ENCODE assay signal across 1 mouse cellular context in the genomic region with DNA sequence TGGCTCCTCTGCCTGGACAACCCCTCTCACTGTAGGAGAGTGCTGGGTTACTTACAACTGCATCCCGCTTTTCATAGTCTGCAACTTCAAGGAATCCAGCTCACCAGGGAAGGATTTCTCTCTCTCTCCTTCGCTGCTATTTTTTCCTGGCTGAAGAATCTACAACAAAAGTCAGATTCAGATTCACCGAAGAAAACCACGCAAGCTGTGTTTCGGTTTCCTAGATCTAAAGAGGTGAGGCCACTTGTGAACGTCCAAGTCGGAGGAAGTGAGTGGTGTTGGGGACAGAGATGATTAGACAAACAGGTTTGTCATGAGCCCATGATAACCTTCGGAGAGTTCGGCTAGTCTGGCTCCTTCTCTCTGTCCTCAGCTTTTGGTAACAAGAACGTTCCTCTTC.
TF ChIP-seq lines count a peak whose summit lies in the region.

No protein-coding gene starts in this region.

TF ChIP-seq in CH12.LX, 34 proteins besides CTCF, POLR2A, EP300 and RAD21 (continued from another document):
- no peak for TF ChIP-seq KAT2A (IDR thresholded peaks at IDR 0.05; ENCODE audit: insufficient replicate concordance, low read length)
- no peak for TF ChIP-seq USF2 (conservative IDR thresholded peaks at IDR 0.05; ENCODE audit: low read depth, low read length)
- no peak for TF ChIP-seq USF1 (IDR thresholded peaks at IDR 0.05; ENCODE audit: low read depth, low read length)
- TF ChIP-seq MAZ (IDR thresholded peaks at IDR 0.05; ENCODE audit: low read depth, low read length), result no peak
- TF ChIP-seq POLR2AphosphoS2 (IDR thresholded peaks at IDR 0.05; ENCODE audit: low read depth, low read length), result no peak
- TF ChIP-seq ELF1 (IDR thresholded peaks at IDR 0.05; ENCODE audit: low read depth, low read length), result 0 out of 2 replicates have a peak, but pooled peaks have one; percentile 17
- no peak for TF ChIP-seq ZMIZ1 (IDR thresholded peaks at IDR 0.05; ENCODE audit: low read depth, low read length)
- TF ChIP-seq SIN3A (IDR thresholded peaks at IDR 0.05; ENCODE audit: low read length), result 0 out of 2 replicates have a peak, but pooled peaks have one; percentile 36
- TF ChIP-seq TBP (conservative IDR thresholded peaks at IDR 0.05; ENCODE audit: low read depth, low read length), result no peak
- no peak for TF ChIP-seq PAX5 (IDR thresholded peaks at IDR 0.05; ENCODE audit: low read length)
- TF ChIP-seq HCFC1 (IDR thresholded peaks at IDR 0.05; ENCODE audit: low read depth, low read length), result no peak
- TF ChIP-seq JUN (IDR thresholded peaks at IDR 0.05; ENCODE audit: insufficient read depth, low read depth, low read length), result peak; percentile 35; the same call in 1 of the 2 replicates
- TF ChIP-seq MAFK (IDR thresholded peaks at IDR 0.05; ENCODE audit: insufficient replicate concordance, low read length), result no peak
- TF ChIP-seq ZNF384 (IDR thresholded peaks at IDR 0.05; ENCODE audit: low read depth, low read length), result no peak
- peak; percentile 50; the same call in 1 of the 2 replicates for TF ChIP-seq CHD1 (IDR thresholded peaks at IDR 0.05; ENCODE audit: low read depth, low read length)
- TF ChIP-seq NRF1 (IDR thresholded peaks at IDR 0.05; ENCODE audit: low read depth, low read length), result no peak
- TF ChIP-seq IRF4 (IDR thresholded peaks at IDR 0.05; ENCODE audit: low read depth, low read length), result peak; percentile 63
